Mouse (Mus musculus) CH12.LX (cell line): ENCODE data around the gene Ryk. TPM values are rescaled to one million over a fixed set of nuclear protein-coding genes. Genes with fewer than 3 reads are reported as not detected.

ENCODE experiments used
- DNase-seq: peaks from one replicate; pipeline ENCODE4 v3.0.0-alpha.2; 2013; ENCODE audit errors: extremely low read depth
- H3K27ac ChIP-seq: 2 replicates; pipeline ENCODE4 v1.5.1; 2012; ENCODE audit warnings: low read depth, mild to moderate bottlenecking, control low read depth, moderate library complexity; ENCODE audit not compliant: insufficient read depth
- H3K27me3 ChIP-seq: replicated peaks from 2 replicates; pipeline ENCODE3; 2012; ENCODE audit warnings: inconsistent platforms
- H3K36me3 ChIP-seq, 2 experiments: replicated peaks in 1 of 2; 2 replicates each; pipeline versions ENCODE3 to v1.6.1; 2012; ENCODE audit warnings: inconsistent platforms in 1 of 2, low read length in 1 of 2, mild to moderate bottlenecking in 1 of 2, mixed read lengths in 1 of 2, moderate library complexity in 1 of 2; ENCODE audit not compliant: control insufficient read depth in 1 of 2, insufficient read depth in 1 of 2
- H3K4me1 ChIP-seq, 2 experiments: 2 replicates each; pipeline ENCODE4 v1.6.1; 2012; ENCODE audit warnings: inconsistent platforms in 1 of 2, moderate library complexity in 1 of 2; ENCODE audit not compliant: insufficient read depth in 2 of 2, control insufficient read depth in 1 of 2
- H3K4me2 ChIP-seq: 2 replicates; pipeline ENCODE4 v1.6.1; 2012; ENCODE audit warnings: low read depth, mild to moderate bottlenecking, control low read depth; ENCODE audit not compliant: poor library complexity, insufficient read depth, severe bottlenecking
- H3K4me3 ChIP-seq, 3 experiments: fragments of 150-350 bp in 1 of 3; sonication (generic) in 1 of 3; replicated peaks in 1 of 3; 2 replicates each; pipeline versions ENCODE3 to v1.5.1; 2011 to 2012; ENCODE audit warnings: low read depth in 2 of 3, low read length in 2 of 3, mild to moderate bottlenecking in 2 of 3, moderate library complexity in 2 of 3, control low read depth in 1 of 3, improper control_type of control experiment in 1 of 3, inconsistent platforms in 1 of 3, mixed read lengths in 1 of 3; ENCODE audit not compliant: poor library complexity in 1 of 3
- H3K79me2 ChIP-seq: replicated peaks from 2 replicates; pipeline ENCODE4 v1.6.1; 2012; ENCODE audit warnings: mild to moderate bottlenecking, moderate library complexity; ENCODE audit not compliant: control insufficient read depth, poor library complexity, insufficient read depth, severe bottlenecking; ENCODE audit errors: extremely low read depth
- H3K9ac ChIP-seq: 2 replicates; pipeline ENCODE4 v1.6.1; 2012; ENCODE audit warnings: low read depth, mild to moderate bottlenecking, control low read depth, moderate library complexity; ENCODE audit not compliant: insufficient read depth
- H3K9me3 ChIP-seq: replicated peaks from 2 replicates; pipeline ENCODE3; 2012; ENCODE audit warnings: low read length, inconsistent platforms, mixed read lengths
- CHD1 ChIP-seq: IDR thresholded peaks from 2 replicates; pipeline ENCODE4 v1.6.1; 2012; ENCODE audit warnings: low read depth, low read length, improper control_type of control experiment, inconsistent platforms
- EP300 ChIP-seq: IDR thresholded peaks from 2 replicates; pipeline ENCODE4 v1.6.1; 2011; ENCODE audit warnings: low read length, improper control_type of control experiment
- JUN ChIP-seq: IDR thresholded peaks from 2 replicates; pipeline ENCODE4 v1.6.1; 2011; ENCODE audit warnings: low read depth, mild to moderate bottlenecking, low read length, improper control_type of control experiment, moderate library complexity; ENCODE audit not compliant: insufficient read depth
- JUND ChIP-seq: conservative IDR thresholded peaks from 2 replicates; pipeline ENCODE4 v1.6.1; 2011; ENCODE audit warnings: low read depth, low read length, improper control_type of control experiment
- KAT2A ChIP-seq: IDR thresholded peaks from 2 replicates; pipeline ENCODE4 v1.6.1; 2012; ENCODE audit warnings: low read length, improper control_type of control experiment, inconsistent platforms; ENCODE audit not compliant: insufficient replicate concordance
- NELFE ChIP-seq: IDR thresholded peaks from 2 replicates; pipeline ENCODE4 v1.6.1; 2011; ENCODE audit warnings: low read depth, low read length, improper control_type of control experiment
- PAX5 ChIP-seq: IDR thresholded peaks from 2 replicates; pipeline ENCODE4 v1.6.1; 2012; ENCODE audit warnings: low read length, inconsistent platforms, mixed read lengths
- POLR2AphosphoS2 ChIP-seq: IDR thresholded peaks from 2 replicates; pipeline ENCODE4 v1.6.1; 2011; ENCODE audit warnings: low read depth, low read length, improper control_type of control experiment
- UBTF ChIP-seq: IDR thresholded peaks from 2 replicates; pipeline ENCODE4 v1.6.1; 2012; ENCODE audit warnings: low read depth, mild to moderate bottlenecking, inconsistent platforms, low read length, improper control_type of control experiment, moderate library complexity
- ZNF384 ChIP-seq: IDR thresholded peaks from 2 replicates; pipeline ENCODE4 v1.6.1; 2012; ENCODE audit warnings: low read depth, low read length, improper control_type of control experiment, inconsistent platforms
- dilution Hi-C: fragments of 300-500 bp; cut with MboI; formaldehyde crosslinking; loops from 2 replicates; pipeline ENCODE4 v1.14.3; 2020; ENCODE audit warnings: low sequenced_read_pairs; ENCODE audit not compliant: extremely low pct_unique_long_range_greater_than_20kb, extremely low pct_ligation_motif_present
- in situ Hi-C: fragments of 300-500 bp; cut with MboI; formaldehyde crosslinking; loops from 3 replicates; pipeline ENCODE4 v1.14.3; 2019; ENCODE audit warnings: low sequenced_read_pairs, low pct_ligation_motif_present, low pct_unique_long_range_greater_than_20kb, mixed read lengths
- polyA plus RNA-seq: library from polyadenylated mRNA; unstranded; fragments of >175 nt; gene quantifications from 2 replicates; pipeline ENCODE4 v1.2.1, GENCODE M21; 2012; ENCODE audit warnings: low read depth; ENCODE audit not compliant: insufficient read length
- total RNA-seq, 2 experiments: library from RNA; depleted of rRNA; stranded (reverse); fragments of 300-350 nt in 1 of 2; fragments of >200 nt in 1 of 2; gene quantifications; 2 replicates each; pipeline ENCODE4 v1.2.3; 2012 to 2014

Gene Ryk
- total and polyA plus RNA-seq, 3 experiments: 12.8 to 27.2 (median 21.4) TPM

GRCm38 (mm10) chr9:102955866-102956265 lies 121.1 kb downstream of the Ryk start:
- Histone ChIP-seq H3K4me2 (no peak overlapping the region), H3K9me3 (peaks cover 4% of the 10 kb centered on the region), H3K9ac (no peak overlapping the region), H3K4me1 (no peaks in the 10 kb centered on the region), H3K27ac (no peak overlapping the region), H3K36me3 (no peaks in the 10 kb centered on the region), H3K27me3 (peaks cover 7% of the 10 kb centered on the region), H3K79me2 (no peaks in the 10 kb centered on the region), H3K4me3 (no peak overlapping the region)
- in situ Hi-C loops: no loop called here
- TF ChIP-seq CHD1 (no peak), JUND (no peak), NELFE (no peak), EP300 (no peak), KAT2A (no peak), POLR2AphosphoS2 (no peak), PAX5 (no peak), JUN (no peak), UBTF (no peak), ZNF384 (no peak)
- dilution Hi-C loops: no loop called here
- DNase-seq: no peak

Other genes starting within 250 kb of the Ryk start
- gene Anapc13, start 208.6 kb upstream of the Ryk start, total RNA-seq (2012; rRNA removed): 62.6 and 64.5 TPM in 2 replicates
- gene Anapc13, start 208.6 kb upstream of the Ryk start, total RNA-seq (2014; rRNA removed): 20.8 and 27.2 TPM in 2 replicates
- gene Anapc13, start 208.6 kb upstream of the Ryk start, polyA plus RNA-seq: 87.4 and 102 TPM in 2 replicates
- 18.7 and 24.8 TPM in 2 replicates for gene Cep63, start 208.4 kb upstream of the Ryk start, total RNA-seq (2012; rRNA removed)
- gene Cep63, start 208.4 kb upstream of the Ryk start, total RNA-seq (2014; rRNA removed): 27.3 and 34.9 TPM in 2 replicates
- gene Cep63, start 208.4 kb upstream of the Ryk start, polyA plus RNA-seq: 45.6 and 62.4 TPM in 2 replicates
- 0.08 TPM in 1 of 2 replicates, not detected in the other for gene Amotl2, start 118.2 kb upstream of the Ryk start, total RNA-seq (2012; rRNA removed)
- gene Amotl2, start 118.2 kb upstream of the Ryk start, total RNA-seq (2014; rRNA removed): not detected in 2 replicates
- gene Amotl2, start 118.2 kb upstream of the Ryk start, polyA plus RNA-seq: not detected in 2 replicates
- gene Slco2a1, start 153.8 kb downstream of the Ryk start, total RNA-seq (2012; rRNA removed): not detected in 2 replicates
- gene Slco2a1, start 153.8 kb downstream of the Ryk start, total RNA-seq (2014; rRNA removed): not detected in 2 replicates
- 0.14 and 0.16 TPM in 2 replicates for gene Slco2a1, start 153.8 kb downstream of the Ryk start, polyA plus RNA-seq